Mouse (Mus musculus): ENCODE data around the gene Med22.

DNA sequence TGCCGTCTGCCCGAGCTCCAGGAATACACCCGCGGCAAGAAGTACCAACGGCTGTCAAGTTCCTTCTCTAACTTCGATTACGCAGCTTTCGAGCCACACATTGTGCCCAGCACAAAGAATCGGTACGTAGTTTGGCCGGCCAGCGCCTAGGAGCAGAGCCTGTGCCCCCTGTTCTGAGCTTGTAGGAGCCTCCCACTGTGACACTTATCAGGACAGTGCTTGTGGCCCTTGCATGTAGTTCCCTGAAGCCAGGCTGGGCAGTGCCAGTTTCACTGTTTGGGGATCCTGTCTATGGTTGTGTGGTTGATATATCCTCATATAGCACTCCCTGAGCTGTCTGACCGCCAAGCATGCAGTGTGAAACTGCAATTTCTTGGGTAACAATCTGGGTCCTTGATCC is 6.3 kb upstream of the Med22 start:
- TF ChIP-seq POLR2A (IDR thresholded peaks at IDR 0.05; ENCODE audit: low read depth, low read length) = no peak; the same call in 1 of the 2 replicates
- no peak for TF ChIP-seq CTCF (IDR thresholded peaks at IDR 0.05; ENCODE audit: borderline replicate concordance, insufficient read depth, low read length)

Measured in embryonic fibroblast, embryonic 13.5 days (primary cell).